Mouse (Mus musculus): Measurements from ENCODE around the gene Speer4e. TPM values are rescaled to one million over a fixed set of nuclear protein-coding genes. Genes with fewer than 3 reads are reported as not detected.

Gene Speer4e
- polyA plus RNA-seq (2017; shearing (Covaris generic)), result under 1 TPM in 1 of 2 experiments, not detected in 1; 0.50 TPM

DNA sequence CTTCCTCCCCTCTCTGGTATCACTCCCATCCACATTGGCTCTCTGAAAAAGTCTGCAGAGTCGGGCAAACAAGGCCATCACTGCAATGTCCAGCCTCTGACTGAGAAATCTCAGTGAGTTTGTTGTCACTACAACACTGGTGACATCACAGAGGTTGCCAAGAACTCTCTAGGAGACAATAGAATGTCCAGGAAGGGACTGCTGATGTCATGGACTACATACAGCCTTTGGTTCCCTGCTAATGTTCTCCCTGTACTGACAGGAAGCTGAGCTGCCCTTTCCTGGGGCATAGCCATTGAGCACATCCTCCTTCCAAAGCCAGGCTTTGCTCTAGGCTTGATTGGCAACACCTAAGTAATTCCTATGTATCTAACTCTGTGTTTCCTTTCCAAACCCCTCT lies at the start of gene Speer4e:
Speer4e (minus strand) TSS at position 101 of the 400 bp plus-strand sequence.

DNA sequence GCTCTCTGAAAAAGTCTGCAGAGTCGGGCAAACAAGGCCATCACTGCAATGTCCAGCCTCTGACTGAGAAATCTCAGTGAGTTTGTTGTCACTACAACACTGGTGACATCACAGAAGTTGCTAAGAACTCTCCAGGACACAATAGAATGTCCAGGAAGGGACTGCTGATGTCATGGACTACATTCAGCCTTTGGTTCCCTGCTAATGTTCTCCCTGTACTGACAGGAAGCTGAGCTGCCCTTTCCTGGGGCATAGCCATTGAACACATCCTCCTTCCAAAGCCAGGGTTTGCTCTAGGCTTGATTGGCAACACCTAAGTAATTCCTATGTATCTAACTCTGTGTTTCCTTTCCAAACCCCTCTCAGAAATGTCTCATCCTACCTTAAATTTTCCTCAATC lies 40.6 kb upstream of the Speer4e start, which contains the start of gene Gm10354:
Gm10354 (minus strand) TSS at position 101 of the 400 bp plus-strand sequence.

GRCm38 (mm10) chr5:14914799-14915198 lies 23.4 kb downstream of the Speer4e start, which contains the start of gene Gm9758:
Gene Gm9758 (minus strand): TSS chr5:14914899.

Other genes with a start within 250 kb of the Speer4e start
- gene Gm9758, start 23.5 kb downstream of the Speer4e start, polyA plus RNA-seq (2017; shearing (Covaris generic)), result 1 to 10 TPM in 1 of 2 experiments, not detected in 1; 2.1 TPM
- not detected for gene Gm10354, start 40.5 kb upstream of the Speer4e start, polyA plus RNA-seq (2017; shearing (Covaris generic))
- not detected for gene Gm17019, start 94.6 kb upstream of the Speer4e start, polyA plus RNA-seq (2017; shearing (Covaris generic))